Mouse (Mus musculus): ENCODE results near the gene Kif1c. TPM values are rescaled to one million over a fixed set of nuclear protein-coding genes. Genes with fewer than 3 reads are reported as not detected.

The Kif1c gene
- polyA plus RNA-seq, 1 experiment = 103 TPM

DNA sequence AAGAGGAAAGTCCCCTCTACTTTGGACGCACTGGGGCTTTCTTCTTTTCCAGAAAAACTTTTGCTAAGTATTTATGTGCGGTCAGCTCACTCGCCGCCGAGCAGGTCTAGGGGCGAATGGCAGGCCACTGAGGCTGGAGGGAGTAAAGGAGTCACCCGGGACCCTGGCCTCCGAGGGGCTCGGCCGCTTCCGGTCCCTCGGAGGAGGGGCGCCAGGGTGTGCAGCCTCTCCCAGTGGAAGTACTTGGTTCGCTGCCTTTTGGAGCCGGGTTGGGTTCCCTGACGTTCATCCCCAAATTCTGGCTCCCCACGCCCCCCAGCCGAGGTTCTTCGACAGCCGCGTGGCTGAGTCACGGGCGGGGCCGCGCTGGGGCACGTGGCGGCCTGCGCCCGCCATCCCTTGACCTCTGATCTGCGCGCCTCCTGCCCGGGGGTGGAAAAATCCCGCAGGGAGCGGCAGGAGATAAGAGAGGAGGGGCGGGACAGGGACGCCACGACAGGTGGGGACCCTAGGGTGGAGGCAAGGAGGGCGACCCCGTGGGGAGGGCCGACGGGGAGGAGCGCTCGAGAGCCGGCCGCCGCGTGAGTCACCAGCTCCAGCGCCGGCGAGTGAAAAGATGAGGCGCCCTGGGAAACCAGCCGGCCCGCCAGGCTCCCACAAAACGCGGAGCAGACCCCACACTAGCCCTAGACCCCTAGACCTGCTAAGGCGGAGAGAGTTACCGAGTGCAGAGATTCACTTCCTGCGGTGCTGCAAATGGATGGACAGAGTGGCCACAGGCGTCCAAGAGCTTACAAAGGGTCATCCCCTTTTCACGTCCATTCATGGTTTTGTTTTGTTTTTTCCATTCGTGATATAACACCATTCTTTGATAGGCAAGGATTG is 44.5 kb upstream of the Kif1c start:
- DNase-seq = peak; percentile 79
- H3K4me1 ChIP-seq (ENCODE audit: control insufficient read depth, insufficient read depth, low read length) = peaks cover 21% of the 10 kb centered on the region
- TF ChIP-seq POLR2A (IDR thresholded peaks at IDR 0.05; ENCODE audit: borderline replicate concordance, extremely low read depth, low read depth, low read length) = no peak
- TF ChIP-seq CTCF (IDR thresholded peaks at IDR 0.05; ENCODE audit: insufficient read depth, low read length) = no peak
- peak overlapping the region; percentile 66 for H3K4me3 ChIP-seq (replicated peaks; ENCODE audit: extremely low read depth, low read depth, low read length)
- WGBS = 3% methylated on average over 59 of the region's 61 CpGs

DNA sequence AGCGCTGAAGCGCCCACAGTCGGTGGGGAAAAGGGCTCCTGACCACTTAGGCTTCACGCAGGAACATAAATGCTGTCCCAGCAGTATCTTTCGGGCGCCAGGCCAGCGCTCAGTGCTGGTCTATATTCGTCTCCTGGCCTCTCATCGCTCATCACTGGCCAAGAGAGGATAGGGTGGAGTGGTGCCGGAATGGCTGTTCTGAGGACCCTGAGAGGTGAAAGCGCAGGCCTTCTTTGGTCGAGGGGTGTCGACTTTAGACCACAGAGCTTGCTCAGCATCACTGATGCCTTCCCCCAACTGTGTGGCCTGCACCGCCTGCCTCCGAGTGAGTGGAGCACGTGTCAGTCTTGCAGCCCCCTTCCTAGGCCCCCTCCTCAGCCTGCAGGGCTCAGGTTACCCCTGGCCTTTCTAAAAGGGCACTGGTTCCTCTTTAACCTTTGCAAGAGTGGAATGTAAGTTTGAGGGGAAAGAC is 43.9 kb upstream of the Kif1c start:
- 38% methylated on average over 16 of the region's 16 CpGs for WGBS
- TF ChIP-seq CTCF (IDR thresholded peaks at IDR 0.05; ENCODE audit: insufficient read depth, low read length) = no peak
- TF ChIP-seq POLR2A (IDR thresholded peaks at IDR 0.05; ENCODE audit: borderline replicate concordance, extremely low read depth, low read depth, low read length) = no peak
- Histone ChIP-seq H3K4me3 (replicated peaks; ENCODE audit: extremely low read depth, low read depth, low read length) (peak overlapping the region; percentile 61), H3K4me1 (ENCODE audit: control insufficient read depth, insufficient read depth, low read length) (peaks cover 18% of the 10 kb centered on the region)
- no peak for DNase-seq

DNA sequence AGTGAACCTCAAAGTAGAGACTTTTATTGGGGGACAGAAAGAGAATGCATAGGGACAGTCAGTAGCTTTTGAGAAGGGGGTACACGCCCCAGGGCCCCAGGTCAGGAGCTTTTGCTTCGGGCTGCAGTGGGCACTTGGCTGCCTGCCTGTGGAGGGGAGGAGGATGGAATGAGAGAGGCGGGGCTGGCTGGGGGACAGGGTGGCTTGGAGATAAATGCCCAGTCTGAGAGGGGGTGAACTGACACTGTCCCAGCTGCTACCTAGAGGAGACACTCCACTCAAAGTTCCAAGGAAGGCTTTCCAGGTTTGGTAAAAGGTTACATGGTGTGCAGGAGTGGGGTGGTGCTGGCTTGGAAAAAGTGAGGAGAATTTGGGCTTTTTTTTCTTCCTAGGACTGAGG is 43.4 kb upstream of the Kif1c start, which contains the start of gene Eno3:
Gene Eno3, plus strand, starts transcription at position 239 of the 400 bp plus-strand sequence.
- TF ChIP-seq CTCF (IDR thresholded peaks at IDR 0.05; ENCODE audit: insufficient read depth, low read length) = no peak
- no peak for TF ChIP-seq POLR2A (IDR thresholded peaks at IDR 0.05; ENCODE audit: borderline replicate concordance, extremely low read depth, low read depth, low read length)
- 50% methylated on average over 3 of the region's 3 CpGs for WGBS
- Histone ChIP-seq H3K4me3 (replicated peaks; ENCODE audit: extremely low read depth, low read depth, low read length) (peak within 1 kb of the TSS; percentile 61), H3K4me1 (ENCODE audit: control insufficient read depth, insufficient read depth, low read length) (peaks cover 17% of the 10 kb centered on the region)
- DNase-seq = no peak

DNA sequence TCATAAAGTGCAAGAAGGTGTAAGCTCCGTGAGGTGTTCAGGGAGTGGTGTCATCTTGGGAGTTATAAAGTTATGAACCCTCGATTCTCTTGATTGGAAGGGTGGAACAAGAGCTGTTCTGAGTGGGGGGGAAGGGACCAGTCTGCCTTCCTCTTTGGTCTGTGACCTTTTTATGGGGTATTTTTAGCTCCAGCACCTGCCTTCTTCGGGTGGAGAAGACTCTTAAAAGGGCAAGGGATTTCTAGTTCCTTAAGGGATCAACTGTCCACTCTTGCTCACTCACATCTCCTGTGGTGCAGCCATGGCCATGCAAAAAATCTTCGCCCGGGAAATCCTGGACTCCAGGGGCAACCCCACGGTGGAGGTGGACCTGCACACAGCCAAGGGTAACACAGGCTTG is 42.8 kb upstream of the Kif1c start:
- DNase-seq = no peak
- Histone ChIP-seq H3K4me3 (replicated peaks; ENCODE audit: extremely low read depth, low read depth, low read length) (no peak overlapping the region), H3K4me1 (ENCODE audit: control insufficient read depth, insufficient read depth, low read length) (peaks cover 13% of the 10 kb centered on the region)
- WGBS = 50% methylated on average over 6 of the region's 6 CpGs
- TF ChIP-seq CTCF (IDR thresholded peaks at IDR 0.05; ENCODE audit: insufficient read depth, low read length) (no peak), POLR2A (IDR thresholded peaks at IDR 0.05; ENCODE audit: borderline replicate concordance, extremely low read depth, low read depth, low read length) (no peak)

GRCm38 (mm10) chr11:70657991-70658390 is 42.4 kb upstream of the Kif1c start:
- TF ChIP-seq CTCF (IDR thresholded peaks at IDR 0.05; ENCODE audit: insufficient read depth, low read length) (no peak), POLR2A (IDR thresholded peaks at IDR 0.05; ENCODE audit: borderline replicate concordance, extremely low read depth, low read depth, low read length) (no peak)
- Histone ChIP-seq H3K4me1 (ENCODE audit: control insufficient read depth, insufficient read depth, low read length) (peaks cover 9% of the 10 kb centered on the region), H3K4me3 (replicated peaks; ENCODE audit: extremely low read depth, low read depth, low read length) (no peak overlapping the region)
- WGBS = 68% methylated on average over 9 of the region's 9 CpGs
- DNase-seq = no peak

GRCm38 (mm10) chr11:70658521-70658920 is 41.8 kb upstream of the Kif1c start:
- DNase-seq = no peak
- Histone ChIP-seq H3K4me1 (ENCODE audit: control insufficient read depth, insufficient read depth, low read length) (peaks cover 9% of the 10 kb centered on the region; the same call in 1 of the 2 replicates), H3K4me3 (replicated peaks; ENCODE audit: extremely low read depth, low read depth, low read length) (no peak overlapping the region)
- WGBS = 65% methylated on average over 5 of the region's 5 CpGs
- TF ChIP-seq CTCF (IDR thresholded peaks at IDR 0.05; ENCODE audit: insufficient read depth, low read length) (no peak), POLR2A (IDR thresholded peaks at IDR 0.05; ENCODE audit: borderline replicate concordance, extremely low read depth, low read depth, low read length) (no peak)

DNA sequence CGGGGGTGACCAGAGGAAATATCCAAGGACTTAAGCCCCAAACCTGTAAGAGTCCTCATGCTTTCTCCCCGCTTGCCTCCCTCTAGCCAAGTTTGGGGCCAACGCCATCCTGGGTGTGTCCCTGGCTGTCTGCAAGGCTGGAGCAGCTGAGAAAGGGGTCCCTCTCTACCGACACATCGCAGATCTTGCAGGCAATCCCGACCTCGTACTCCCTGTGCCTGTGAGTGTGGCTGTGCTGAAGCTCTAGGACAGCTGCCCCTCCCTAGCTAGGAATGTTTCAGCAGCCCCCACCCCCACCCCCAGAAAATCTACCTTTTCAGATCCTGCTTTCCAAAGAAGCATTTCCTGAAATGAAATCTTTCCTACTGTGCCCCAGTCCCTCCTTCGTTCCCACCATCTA is 41.4 kb upstream of the Kif1c start:
- no peak for DNase-seq
- WGBS = 67% methylated on average over 8 of the region's 8 CpGs
- TF ChIP-seq CTCF (IDR thresholded peaks at IDR 0.05; ENCODE audit: insufficient read depth, low read length) (no peak), POLR2A (IDR thresholded peaks at IDR 0.05; ENCODE audit: borderline replicate concordance, extremely low read depth, low read depth, low read length) (no peak)
- Histone ChIP-seq H3K4me3 (replicated peaks; ENCODE audit: extremely low read depth, low read depth, low read length) (no peak overlapping the region), H3K4me1 (ENCODE audit: control insufficient read depth, insufficient read depth, low read length) (peaks cover 9% of the 10 kb centered on the region; the same call in 1 of the 2 replicates)

DNA sequence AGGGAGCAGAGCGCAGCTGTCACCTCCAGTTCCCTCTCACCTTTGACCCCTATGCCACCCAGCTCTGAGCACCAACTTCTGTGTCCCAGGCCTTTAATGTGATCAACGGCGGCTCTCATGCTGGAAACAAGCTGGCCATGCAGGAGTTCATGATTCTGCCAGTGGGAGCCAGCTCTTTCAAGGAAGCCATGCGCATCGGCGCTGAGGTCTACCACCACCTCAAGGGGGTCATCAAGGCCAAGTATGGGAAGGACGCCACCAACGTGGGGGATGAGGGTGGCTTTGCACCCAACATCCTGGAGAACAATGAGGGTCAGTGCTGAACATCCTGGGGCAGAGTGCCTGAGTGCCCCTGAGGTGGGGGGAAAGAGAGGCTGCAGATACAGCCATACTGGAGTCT is 39.8 kb upstream of the Kif1c start:
- no peak for DNase-seq
- TF ChIP-seq POLR2A (IDR thresholded peaks at IDR 0.05; ENCODE audit: borderline replicate concordance, extremely low read depth, low read depth, low read length) = no peak
- TF ChIP-seq CTCF (IDR thresholded peaks at IDR 0.05; ENCODE audit: insufficient read depth, low read length) = no peak
- Histone ChIP-seq H3K4me1 (ENCODE audit: control insufficient read depth, insufficient read depth, low read length) (peaks cover 7% of the 10 kb centered on the region; the same call in 1 of the 2 replicates), H3K4me3 (replicated peaks; ENCODE audit: extremely low read depth, low read depth, low read length) (no peak overlapping the region)
- 84% methylated on average over 8 of the region's 8 CpGs for WGBS

DNA sequence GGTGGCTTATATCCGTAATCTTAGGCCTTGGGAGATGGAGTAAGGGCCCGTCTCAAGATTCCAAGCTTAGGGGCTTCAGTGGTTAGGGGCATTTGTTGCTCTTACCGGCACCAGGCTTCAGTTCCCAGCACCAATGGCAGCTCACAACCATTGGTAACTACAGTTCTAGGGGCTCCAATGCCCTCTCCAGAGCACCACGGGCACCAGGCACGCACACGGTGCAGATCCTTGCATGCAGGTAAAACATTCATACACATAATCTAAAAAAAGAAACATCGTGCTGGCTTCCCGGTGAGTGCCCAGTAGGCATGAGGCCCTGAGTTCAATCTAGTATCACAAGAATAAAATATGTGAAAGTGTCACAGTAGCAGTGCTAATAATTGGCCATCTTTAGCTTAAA is 37.2 kb upstream of the Kif1c start:
- TF ChIP-seq CTCF (IDR thresholded peaks at IDR 0.05; ENCODE audit: insufficient read depth, low read length) (no peak), POLR2A (IDR thresholded peaks at IDR 0.05; ENCODE audit: borderline replicate concordance, extremely low read depth, low read depth, low read length) (no peak)
- WGBS = 90% methylated on average over 8 of the region's 8 CpGs
- no peak for DNase-seq
- no peak overlapping the region for H3K4me3 ChIP-seq (replicated peaks; ENCODE audit: extremely low read depth, low read depth, low read length)
- peaks cover 4% of the 10 kb centered on the region; the same call in 1 of the 2 replicates for H3K4me1 ChIP-seq (ENCODE audit: control insufficient read depth, insufficient read depth, low read length)

- H3K4me1 ChIP-seq (ENCODE audit: control insufficient read depth, insufficient read depth, low read length) = peaks cover 4% of the 10 kb centered on the region; the same call in 1 of the 2 replicates
- no peak for DNase-seq
- 81% methylated on average over 6 of the region's 6 CpGs for WGBS
- no peak overlapping the region for H3K4me3 ChIP-seq (replicated peaks; ENCODE audit: extremely low read depth, low read depth, low read length)
- TF ChIP-seq CTCF (IDR thresholded peaks at IDR 0.05; ENCODE audit: insufficient read depth, low read length) (no peak), POLR2A (IDR thresholded peaks at IDR 0.05; ENCODE audit: borderline replicate concordance, extremely low read depth, low read depth, low read length) (no peak)
These were observed 36.4 kb upstream of the Kif1c start for GRCm38 (mm10) chr11:70663957-70664356.
